Mouse (Mus musculus): Measurements from ENCODE around the gene Slc45a1.

Slc45a1 gene

DNA sequence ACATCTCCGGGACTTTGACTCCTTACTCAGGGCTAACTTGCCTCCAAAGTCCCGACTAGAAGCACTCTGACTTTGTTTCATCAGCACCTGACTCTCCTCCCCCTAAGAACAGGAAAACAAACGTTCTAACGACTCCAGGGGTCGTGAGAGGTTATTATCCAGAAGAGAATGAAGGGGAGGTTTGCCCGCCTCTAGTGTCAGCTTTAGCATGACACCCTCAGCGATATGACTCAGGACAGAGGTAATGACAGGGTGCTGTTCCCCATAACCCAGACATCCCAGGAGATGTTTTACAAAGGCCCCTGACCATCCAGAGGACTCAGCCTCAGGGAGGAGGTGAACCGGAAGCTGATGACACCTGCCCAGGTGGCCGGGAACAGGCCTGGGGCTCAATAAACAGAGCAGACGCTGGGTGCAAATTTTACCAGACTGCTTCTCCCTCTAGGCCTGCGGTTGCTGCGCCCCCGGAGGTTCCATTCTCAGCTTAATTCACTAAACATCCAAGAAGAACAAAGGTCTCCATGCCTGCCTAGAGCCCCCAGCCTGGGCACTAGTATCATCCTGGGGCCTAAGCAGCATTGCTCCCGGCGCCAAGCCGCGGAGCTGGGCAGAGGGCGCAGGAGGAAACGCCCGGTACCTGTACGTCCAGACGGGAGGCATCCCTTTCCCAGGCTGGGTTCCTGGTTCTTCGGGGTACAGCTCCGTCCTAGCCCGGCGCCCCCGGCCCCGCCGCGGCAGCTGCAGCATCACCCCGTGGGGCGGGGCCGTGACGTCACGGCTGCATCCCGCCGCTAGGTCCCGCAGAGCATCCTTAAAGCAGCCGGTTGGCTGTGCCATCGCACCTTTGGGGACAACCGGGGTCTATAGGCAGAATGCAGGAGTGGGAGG, at the start of gene Slc45a1:
Gene Slc45a1, minus strand, starts transcription at position 785 of the 888 bp plus-strand sequence.
- no peak for DNase-seq (ENCODE audit: low spot score in 2 of 2)

DNA sequence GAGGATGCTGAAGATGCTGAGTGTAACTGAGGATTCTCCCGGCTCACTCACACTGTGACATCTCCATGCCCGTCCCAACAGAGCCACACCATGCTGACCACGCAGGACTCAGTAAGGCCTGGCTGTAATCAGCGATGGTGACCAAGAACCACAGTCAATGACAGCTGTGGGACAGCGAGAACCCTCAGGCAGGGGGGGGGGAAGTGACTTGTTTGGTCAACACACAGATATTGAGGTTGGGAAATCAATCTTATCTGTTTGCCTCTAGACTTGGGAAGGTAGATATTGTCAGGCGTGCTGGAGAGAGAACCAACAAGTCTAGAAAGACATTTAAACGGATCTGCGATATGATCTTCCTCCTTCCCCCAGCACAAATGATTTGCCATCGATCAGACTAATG, 48.9 kb upstream of the Slc45a1 start:
- DNase-seq (ENCODE audit: low spot score in 2 of 2), result no peak

DNA sequence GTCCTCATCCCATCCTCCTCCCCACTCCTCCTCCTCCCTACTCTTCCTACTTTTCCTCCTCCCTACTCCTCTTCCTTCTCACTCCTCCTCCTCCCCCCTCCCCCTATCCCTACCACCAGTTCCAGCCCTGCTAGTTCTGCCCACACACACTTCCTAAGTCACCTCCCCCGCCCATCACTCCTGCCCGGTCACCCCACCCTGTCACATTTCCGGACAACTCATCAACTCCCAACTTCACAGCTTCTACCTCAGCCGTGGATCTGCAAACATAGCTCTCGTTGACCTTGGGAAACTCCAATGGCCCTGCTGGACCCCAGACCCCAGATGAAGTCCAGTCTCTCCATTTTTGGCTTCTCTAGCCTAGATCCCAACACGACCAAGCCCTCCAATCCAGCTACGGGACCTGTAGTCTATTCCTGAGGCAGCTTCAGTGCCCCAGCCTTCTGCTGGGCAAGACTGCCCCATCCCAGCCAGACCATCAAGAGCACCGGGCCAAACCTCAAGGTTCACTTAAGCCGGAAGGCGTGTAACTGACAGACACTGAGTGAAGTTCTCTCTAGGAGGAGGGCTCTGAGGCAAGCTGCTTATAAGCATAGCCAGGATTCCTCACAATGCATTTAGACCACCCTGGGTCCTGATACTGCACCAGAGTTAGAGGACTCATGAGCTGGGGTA, 42.6 kb upstream of the Slc45a1 start:
- DNase-seq (ENCODE audit: low spot score in 2 of 2), result no peak

DNA sequence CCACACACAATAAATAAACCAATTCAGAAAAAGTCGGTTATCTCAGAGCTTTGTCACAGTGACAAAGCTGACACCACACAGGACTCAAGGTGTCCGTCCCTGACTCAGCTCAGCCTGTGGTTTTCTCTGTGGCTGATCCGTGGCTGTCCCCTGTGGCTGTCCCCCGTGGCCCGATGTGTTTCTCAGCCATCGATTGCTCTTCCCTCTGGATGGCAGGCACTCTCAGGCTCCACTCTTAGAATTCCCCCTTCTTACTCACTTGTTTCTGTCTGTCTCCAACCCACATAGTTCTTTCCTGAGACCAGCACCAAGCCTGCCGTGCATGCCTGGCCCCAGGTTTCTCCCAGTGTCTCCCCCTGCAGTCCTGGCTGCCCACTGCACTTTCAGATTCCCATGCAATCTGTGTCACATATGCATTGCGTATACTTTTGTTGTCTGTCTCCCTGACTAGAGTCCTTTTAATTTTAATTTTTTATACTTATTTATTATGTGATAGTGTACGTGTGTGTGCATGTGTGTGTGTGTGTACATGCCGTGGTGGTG, 41.0 kb upstream of the Slc45a1 start:
- no peak for DNase-seq (ENCODE audit: low spot score in 2 of 2)

DNA sequence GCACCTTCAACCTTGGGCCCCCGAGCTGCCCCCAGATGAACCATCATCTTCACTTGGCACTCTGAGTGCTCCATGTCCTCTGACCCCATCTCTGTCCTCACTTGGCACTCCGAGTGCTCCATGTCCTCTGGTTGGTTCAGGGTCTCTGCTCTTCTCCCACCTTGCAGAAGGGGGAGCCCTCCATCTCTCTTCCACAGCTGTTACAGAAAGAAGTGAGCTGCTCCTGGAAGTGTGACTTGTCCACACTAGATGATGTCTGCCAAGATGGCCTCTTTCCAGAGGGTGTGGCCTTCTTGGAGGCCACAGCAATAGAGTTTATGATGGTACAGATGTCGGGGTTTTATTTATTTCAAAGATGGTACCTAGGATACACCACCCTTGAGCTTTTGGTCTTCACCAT, 38.8 kb upstream of the Slc45a1 start:
- no peak for DNase-seq (ENCODE audit: low spot score in 2 of 2)

DNA sequence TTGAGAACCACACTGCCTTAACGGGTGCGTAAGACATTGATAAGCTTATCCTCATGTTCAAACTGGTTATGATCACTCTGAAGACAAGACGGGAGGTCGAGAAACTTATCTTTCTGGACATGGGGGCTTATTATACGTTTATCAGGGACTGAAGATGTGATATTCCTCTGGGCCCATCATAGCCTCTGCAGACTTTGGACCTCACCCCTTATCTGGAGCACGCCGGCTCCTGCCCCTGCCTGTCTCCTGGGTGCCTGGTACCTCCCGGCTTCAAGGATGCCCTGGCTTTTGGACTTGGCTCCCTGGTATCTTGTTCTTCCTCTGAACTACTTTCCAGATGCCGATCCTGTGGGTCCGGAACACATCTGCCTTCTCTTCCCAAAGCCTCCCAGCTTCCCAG, 37.6 kb upstream of the Slc45a1 start:
- no peak for DNase-seq (ENCODE audit: low spot score in 2 of 2)

DNA sequence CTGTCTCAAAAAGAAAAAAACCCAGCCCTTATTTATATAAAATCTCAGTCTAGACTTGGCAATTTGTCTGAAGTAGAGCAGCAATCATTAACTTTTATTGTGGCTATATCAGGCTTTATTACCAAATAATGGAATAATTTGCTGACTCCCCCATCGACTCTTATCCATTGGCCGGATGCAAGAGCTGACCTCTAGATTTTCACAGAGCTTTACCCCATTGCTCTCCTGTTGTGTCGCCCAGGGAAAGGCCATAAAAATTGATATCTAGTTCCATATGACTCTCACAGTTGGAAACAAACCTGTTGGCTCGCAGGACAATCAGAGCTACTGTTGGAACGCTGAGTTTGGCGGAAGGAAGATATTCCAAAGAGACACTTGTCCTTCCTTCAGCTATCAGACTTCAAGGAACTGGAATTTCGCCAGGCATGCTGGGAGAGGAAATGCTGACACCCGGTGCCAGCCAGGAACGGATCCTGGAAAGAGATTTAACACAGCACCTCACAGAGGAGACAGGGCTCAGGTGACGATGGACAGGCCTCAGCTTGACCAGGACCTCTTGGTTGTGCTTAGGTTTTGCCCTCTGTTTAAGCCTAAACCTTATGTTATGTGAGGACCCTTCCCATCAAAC, 35.3 kb upstream of the Slc45a1 start:
- no peak for DNase-seq (ENCODE audit: low spot score in 2 of 2)

DNA sequence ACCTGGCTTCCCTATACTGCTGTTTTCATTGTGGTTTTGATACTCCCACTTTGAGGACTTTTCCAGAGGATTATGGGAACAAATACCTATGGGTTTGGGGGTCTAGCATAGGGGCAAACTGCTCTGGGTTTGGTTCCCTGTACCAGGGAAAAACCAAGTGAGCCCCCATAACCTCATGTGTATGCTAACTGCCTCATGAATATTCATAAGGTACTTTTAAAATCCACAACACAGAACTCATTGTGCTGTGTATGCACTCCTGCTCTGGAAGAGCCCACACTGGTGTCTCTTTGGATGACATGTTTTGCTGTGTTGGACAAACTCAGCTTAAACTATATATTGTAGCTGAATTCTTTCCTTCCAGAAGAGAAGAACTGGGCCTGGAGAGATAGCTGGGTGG, 34.6 kb upstream of the Slc45a1 start:
- no peak for DNase-seq (ENCODE audit: low spot score in 2 of 2)

DNA sequence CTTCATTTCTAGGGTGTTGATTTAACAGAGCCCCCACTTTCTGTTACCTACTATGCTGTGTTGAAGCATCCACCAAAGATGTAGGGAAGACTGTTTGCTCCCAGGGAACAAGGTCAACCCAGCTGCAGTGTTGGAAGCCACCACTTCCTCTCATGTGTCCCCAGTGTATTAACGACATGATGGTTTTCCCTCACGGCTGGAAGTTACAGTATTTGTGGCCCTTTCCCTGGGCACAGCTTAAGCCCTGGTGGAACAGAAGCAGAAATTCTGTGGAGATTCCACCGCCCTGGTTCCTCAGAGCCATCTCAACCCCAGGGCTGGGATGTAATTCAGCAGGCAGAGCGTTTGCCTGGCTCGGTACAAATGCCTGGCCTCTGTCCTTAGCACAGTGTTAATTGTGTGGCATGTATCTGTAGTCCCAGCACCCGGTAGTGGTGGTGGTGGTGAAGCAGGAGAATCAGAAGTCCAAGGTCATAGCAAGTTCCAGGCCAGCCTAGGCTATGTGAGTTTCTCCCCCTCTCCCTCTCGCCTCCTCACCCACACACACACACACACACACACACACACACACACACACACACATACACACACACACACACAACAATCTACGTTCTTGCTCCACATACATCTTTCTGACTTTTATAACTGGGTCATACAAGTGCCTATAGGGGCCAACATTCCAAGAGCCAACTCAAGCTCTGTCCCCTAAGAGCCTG, 34.0 kb upstream of the Slc45a1 start:
- DNase-seq (ENCODE audit: low spot score in 2 of 2), result no peak

DNA sequence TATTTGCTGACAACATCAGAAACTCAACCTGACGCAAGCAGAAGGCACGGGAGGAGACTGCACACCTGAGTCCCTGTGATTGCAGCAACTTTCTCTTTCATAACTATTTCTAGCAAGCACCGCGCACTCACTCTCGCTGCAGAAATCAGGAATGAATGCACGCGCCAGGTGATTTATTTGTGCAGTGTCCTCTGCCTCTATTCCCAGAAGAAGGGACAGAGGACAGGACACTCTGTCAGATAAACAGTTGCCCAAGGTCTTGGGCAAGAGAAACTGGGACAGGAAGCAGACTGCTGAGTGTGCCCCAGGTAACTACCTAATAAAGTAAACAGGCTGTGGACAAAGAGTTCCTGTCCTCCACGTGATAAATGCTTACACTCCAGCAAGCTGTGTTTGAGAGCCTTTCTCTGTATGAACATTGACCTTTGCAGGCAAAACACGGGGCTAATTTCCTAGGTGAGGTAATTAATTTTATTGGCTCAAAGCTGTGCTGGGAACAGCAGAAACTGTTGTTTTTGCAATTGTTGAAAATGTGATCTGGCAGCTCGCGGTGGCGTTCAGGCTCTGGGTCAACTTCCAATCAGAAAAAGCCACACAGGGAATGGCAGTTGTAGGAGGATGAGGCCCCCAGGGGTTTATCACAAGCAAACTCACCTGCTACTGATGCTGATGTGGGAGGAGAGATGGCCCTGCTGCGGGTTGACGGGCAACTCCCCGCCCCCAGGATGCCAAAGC, 33.2 kb upstream of the Slc45a1 start:
- no peak for DNase-seq (ENCODE audit: low spot score in 2 of 2)

DNA sequence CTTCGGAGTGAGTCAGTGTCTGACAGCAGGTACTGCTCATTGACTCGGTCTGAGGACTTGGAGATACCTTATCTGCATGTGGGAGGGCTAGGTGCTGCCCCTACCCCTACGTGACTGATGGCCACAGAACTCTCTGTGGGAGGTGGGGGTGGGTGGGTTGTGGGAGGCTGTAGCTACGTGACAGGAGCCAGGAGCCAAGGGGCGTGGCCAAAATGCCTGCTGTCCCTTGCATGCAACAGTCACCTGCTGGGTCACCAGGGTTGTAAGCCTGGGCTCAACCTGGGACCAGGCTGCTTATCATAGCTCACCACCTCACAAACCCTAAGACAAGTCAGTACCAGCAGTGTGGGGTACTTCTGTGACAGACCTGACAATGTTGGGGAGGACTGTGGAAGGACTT, 28.4 kb upstream of the Slc45a1 start:
- DNase-seq (ENCODE audit: low spot score in 2 of 2), result no peak

DNA sequence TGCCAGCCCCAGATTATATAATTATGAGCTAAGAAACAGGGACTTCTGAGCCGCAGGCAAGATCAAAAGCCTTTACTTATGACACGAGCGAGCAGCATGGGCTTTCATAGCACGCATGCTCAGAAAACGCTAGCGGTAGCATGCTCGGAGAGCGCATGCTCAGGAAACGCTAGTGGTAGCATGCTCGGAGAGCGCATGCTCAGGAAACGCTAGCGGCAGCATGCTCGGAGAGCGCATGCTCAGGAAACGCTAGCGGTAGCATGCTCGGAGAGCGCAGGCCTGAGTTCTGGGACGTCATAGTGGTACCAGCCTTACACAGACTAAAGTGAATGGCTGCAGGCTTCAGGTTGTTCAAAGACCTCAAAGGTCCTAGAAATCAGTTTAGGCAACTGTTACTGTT, 26.8 kb upstream of the Slc45a1 start:
- no peak for DNase-seq (ENCODE audit: low spot score in 2 of 2)

DNA sequence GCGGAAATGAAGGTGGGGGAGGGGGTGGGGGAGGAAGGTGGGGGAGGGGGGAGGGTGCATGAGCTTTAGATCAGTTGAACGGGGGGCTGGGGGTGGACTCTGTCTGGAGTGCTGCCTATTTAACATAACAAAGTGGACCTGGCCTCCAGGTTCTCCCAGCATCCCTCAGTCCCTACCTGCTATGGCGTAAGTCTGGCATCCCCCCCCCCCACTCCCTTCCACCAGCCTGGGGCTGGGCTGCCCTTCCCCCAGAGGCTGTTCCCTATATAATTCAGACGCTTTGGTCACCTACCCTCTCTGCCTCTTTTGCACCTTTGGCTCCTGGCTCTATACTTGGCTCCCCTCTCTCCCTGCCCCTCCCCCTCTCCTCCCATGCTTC, 25.9 kb upstream of the Slc45a1 start:
- DNase-seq (ENCODE audit: low spot score in 2 of 2), result no peak

DNA sequence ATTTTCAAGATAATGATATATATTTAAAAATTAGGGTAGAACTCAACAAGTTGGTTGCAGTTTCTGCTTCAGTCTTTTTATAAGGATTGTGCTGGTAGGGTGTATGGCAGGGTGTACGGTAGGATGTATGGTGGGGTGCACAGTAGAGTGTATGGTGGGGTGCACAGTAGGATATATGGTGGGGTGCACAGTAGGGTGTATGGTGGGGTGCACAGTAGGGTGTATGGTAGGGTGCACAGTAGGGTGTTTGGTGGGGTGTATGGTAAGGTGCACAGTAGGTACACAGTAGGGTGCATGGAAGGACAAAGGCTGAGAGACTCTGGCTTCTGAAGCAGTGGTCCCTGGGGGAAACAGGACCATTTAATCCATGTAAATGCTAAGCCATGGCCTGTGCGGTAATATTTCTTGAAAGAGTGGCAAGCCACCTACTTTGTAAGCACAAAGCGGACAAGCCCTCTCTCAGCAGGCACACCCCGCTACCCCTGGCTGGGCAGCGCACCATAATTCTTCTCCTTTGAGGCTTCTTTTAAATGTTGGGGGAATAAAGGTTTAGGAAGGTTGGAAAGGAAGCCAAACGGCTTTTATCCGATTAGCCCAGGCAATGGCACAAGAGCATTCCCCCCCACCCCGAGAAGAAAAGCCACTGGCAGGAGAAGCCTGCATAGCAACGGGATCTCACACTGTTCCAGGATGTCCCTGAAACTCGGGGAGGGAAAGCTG, 25.3 kb upstream of the Slc45a1 start:
- DNase-seq (ENCODE audit: low spot score in 2 of 2), result no peak

DNA sequence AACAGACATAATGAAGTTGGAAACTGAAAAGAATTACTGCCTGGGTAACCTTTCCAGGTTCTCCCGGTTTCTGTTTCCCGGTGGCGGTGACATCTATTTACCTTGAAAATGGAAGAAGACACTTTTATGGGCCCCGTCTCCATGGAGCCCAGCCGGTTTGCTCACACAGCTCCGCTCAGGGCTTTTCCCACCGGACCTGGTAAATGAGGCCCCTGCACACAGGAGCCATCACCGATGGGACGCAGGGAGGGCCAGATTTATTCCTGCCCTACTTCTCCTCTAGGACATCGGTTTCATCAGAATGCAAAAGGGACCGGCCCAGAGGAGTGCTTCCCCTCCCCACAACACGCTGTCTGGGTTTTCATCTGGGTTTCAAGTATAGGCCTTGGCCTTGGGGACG, 24.1 kb upstream of the Slc45a1 start:
- DNase-seq (ENCODE audit: low spot score in 2 of 2), result no peak

DNA sequence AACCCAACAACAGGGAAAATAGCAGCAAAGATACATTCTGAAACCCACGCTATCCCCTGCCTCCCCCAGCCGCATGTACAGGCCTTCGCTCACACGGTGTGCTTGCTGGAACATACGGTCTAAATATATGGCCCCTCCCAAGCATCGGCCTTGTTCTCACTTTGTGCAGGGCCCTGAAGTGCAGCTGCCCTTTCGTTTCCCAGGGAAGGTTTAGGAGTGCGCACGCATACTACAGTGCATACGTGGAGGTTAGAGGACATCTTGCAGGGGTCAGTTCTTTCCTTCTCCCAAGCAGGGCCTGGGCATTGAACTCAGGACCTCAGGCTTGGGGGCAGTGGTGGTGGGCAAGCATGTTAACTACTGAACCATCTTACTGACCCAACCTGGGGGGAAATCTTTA, 23.3 kb upstream of the Slc45a1 start:
- DNase-seq (ENCODE audit: low spot score in 2 of 2), result no peak

DNA sequence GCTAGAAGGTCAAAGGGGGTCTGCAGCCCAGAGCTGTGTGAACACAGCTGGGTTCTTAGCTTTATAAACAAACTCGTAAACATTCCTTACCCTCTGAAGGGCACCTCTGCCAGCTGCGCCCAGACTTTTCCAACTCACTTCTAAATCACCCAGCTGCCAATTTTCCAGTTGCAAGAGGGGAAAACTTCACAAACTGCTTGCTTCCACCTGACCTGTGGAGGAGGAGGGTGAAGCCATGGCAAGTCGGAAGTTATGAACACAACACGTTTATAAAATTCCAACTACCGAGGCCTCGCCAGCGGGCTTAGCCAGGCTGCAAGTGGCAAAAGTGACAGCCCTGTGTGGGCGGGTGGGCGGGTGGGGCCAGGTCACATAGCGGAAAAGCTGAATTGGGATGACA, 13.8 kb upstream of the Slc45a1 start:
- no peak for DNase-seq (ENCODE audit: low spot score in 2 of 2)

DNA sequence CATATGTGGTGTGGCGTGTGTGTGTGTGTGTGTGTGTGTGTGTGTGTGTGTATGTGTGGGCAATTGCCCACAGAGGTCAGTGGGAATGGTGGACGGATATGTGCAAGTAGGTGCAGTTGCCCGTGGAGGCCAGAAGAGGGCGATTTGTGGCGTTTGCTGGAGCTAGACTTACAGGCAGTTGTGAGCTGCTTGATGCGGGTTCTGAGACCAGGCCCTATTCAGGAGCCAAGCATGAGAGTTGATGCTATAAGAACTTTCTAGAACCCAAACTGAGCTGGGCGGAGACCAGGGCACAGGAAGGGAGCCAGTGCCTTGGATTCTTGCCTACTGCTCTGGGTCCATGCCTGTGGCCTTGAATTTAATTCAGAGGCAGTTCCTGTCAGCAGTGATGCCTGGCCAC, 12.8 kb upstream of the Slc45a1 start:
- no peak for DNase-seq (ENCODE audit: low spot score in 2 of 2)

DNA sequence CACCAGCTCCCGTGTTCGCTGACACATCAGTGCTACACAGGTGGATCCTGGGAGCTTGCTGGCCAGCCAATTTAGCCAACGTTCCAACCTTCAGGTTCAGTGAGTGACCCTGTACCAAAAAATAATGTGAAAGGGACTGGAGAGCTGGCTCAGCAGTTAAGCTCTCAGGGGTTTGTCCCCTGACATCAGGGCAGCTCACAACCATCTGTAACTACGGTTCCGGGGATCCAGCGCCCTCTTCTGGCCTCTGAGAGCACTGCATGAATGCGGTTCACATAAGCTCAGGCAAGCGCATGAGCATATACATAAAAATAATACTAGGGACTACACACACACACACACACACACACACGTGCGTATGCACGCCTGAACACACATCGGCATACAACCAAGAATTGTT, 11.2 kb upstream of the Slc45a1 start:
- DNase-seq (ENCODE audit: low spot score in 2 of 2), result no peak

DNA sequence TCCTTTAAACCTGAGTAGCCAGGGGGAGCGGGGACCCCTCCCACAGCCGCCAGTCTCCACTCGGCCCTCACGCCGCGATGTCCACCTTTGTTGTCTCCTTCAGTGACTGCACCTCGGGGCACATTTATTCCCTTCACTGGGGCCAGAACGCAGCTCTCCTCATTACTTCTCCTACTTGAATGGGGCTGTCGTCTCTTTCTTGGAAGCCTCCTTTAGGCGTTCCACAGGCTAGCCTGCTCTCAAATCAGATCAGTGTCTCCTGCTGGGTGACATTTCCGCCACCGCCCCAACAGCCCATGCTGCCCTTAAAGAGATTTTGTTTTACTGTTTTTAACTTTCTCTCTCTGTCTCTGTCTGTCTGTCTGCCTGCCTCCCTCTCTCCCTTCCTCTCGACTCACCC, 9.9 kb upstream of the Slc45a1 start:
- no peak for DNase-seq (ENCODE audit: low spot score in 2 of 2)

All from urinary bladder, postnatal 4 days (tissue).